Mouse (Mus musculus): ENCODE results near the gene Ihh. TPM values are rescaled to one million over a fixed set of nuclear protein-coding genes. Genes with fewer than 3 reads are reported as not detected.

The Ihh gene
- polyA plus RNA-seq, 1 experiment from 2014 or later: 1.6 TPM

DNA sequence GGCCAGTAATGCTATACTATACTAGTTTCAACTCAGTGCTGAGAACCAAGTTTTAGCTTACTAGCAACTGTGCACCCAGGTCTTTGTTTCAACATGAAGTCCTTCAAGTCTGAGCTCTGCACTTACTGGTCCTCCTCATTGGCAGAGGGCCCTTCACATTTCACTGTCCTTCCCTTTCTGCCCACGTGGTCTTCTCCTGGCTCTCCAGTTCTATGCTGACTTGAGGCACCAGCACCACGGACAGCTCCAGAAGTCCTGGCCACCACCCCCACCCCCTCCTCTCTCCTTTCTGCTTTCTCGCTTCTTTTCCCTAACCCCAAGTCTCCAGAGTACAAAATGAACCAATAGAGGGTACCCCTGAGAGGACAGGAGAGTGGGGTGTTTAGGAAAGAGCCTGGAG lies 11.7 kb downstream of the Ihh start:
- ATAC-seq (ENCODE audit: insufficient number of reproducible peaks, low FRiP score, low TSS enrichment, low read depth): no peak
- 2% methylated on average over 3 of the region's 3 CpGs for WGBS
- H3K9me3 ChIP-seq (replicated peaks): no peaks in the 10 kb centered on the region
- H3K4me2 ChIP-seq (replicated peaks): no peak overlapping the region
- H3K9ac ChIP-seq: no peak overlapping the region
- no peak overlapping the region for H3K27ac ChIP-seq (replicated peaks)
- H3K36me3 ChIP-seq: no peaks in the 10 kb centered on the region
- H3K27me3 ChIP-seq: peaks cover 58% of the 10 kb centered on the region
- H3K4me3 ChIP-seq (replicated peaks): no peak overlapping the region
- H3K4me1 ChIP-seq: no peaks in the 10 kb centered on the region

GRCm38 (mm10) chr1:74936221-74936830 lies 15.1 kb downstream of the Ihh start:
- WGBS: 45% methylated on average over 12 of the region's 12 CpGs
- no peak for ATAC-seq (ENCODE audit: insufficient number of reproducible peaks, low FRiP score, low TSS enrichment, low read depth)
- peaks cover 59% of the 10 kb centered on the region for H3K27me3 ChIP-seq

GRCm38 (mm10) chr1:74935402-74935801 lies 16.1 kb downstream of the Ihh start, which contains the start of gene Cfap65:
Cfap65 (minus strand) TSS chr1:74935599.
- Histone ChIP-seq H3K9me3 (replicated peaks) (no peaks in the 10 kb centered on the region), H3K27ac (replicated peaks) (no peak within 1 kb of the TSS), H3K36me3 (no peaks in the 10 kb centered on the region), H3K27me3 (peaks cover 51% of the 10 kb centered on the region), H3K9ac (no peak within 1 kb of the TSS), H3K4me3 (replicated peaks) (peak within 1 kb of the TSS; percentile 27), H3K4me1 (no peaks in the 10 kb centered on the region), H3K4me2 (replicated peaks) (peak within 1 kb of the TSS; percentile 36)
- ATAC-seq (ENCODE audit: insufficient number of reproducible peaks, low FRiP score, low TSS enrichment, low read depth): no peak
- WGBS: 1% methylated on average over 18 of the region's 18 CpGs

More at GRCm38 (mm10) chr1:74936221-74936830, 15.1 kb downstream of the Ihh start:
- H3K9me3 ChIP-seq (replicated peaks): no peaks in the 10 kb centered on the region
- no peak overlapping the region for H3K27ac ChIP-seq (replicated peaks)
- H3K36me3 ChIP-seq: no peaks in the 10 kb centered on the region
- H3K9ac ChIP-seq: no peak overlapping the region
- H3K4me3 ChIP-seq (replicated peaks): no peak overlapping the region
- no peaks in the 10 kb centered on the region for H3K4me1 ChIP-seq
- H3K4me2 ChIP-seq (replicated peaks): no peak overlapping the region

DNA sequence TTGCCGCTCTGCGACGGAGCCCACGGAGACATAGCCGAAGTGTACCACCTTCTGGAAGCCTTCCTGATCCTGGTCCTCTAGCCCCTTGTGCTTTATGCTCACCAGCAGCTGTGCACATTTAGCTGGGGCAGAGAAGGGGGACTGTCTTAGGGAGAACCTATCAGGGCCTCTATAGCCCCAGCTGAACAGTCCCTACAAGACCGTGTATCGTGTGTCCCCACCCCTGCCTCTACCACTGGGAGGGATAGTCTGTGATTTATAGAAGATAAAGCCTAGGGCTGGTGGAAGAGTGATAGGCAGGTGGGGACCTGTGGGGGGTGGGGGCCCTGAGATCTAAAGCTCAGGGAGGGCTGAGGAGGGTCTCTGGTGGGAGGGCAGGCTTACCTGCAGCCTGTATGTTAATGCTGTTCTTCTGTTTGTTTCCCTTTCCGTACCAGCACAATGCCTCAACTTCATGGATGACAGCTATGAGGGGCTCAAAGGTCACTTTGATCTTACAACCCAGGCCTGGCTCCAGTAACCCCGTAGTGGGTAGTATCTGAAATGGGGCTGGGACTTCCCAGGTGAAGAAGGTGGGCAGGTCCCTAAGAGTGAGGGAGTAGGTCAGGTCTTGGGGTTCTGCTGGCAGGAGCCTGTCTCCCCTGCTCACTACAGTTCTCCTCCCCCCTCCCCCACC lies 23.7 kb downstream of the Ihh start:
- Histone ChIP-seq H3K9me3 (replicated peaks) (no peaks in the 10 kb centered on the region), H3K4me2 (replicated peaks) (no peak overlapping the region), H3K4me1 (no peaks in the 10 kb centered on the region), H3K9ac (no peak overlapping the region), H3K36me3 (no peaks in the 10 kb centered on the region), H3K4me3 (replicated peaks) (no peak overlapping the region), H3K27me3 (peaks cover 41% of the 10 kb centered on the region), H3K27ac (replicated peaks) (no peak overlapping the region)
- WGBS: 78% methylated on average over 9 of the region's 9 CpGs
- ATAC-seq (ENCODE audit: insufficient number of reproducible peaks, low FRiP score, low TSS enrichment, low read depth): no peak

GRCm38 (mm10) chr1:74926721-74927120 lies 24.8 kb downstream of the Ihh start:
- Histone ChIP-seq H3K4me2 (replicated peaks) (no peak overlapping the region), H3K9me3 (replicated peaks) (no peaks in the 10 kb centered on the region)
- WGBS: 31% methylated on average over 6 of the region's 6 CpGs

GRCm38 (mm10) chr1:74924464-74924863 lies 27.0 kb downstream of the Ihh start:
- Histone ChIP-seq H3K9me3 (replicated peaks) (no peaks in the 10 kb centered on the region), H3K27ac (replicated peaks) (no peak overlapping the region), H3K4me2 (replicated peaks) (no peak overlapping the region), H3K9ac (no peak overlapping the region), H3K4me3 (replicated peaks) (no peak overlapping the region), H3K36me3 (no peaks in the 10 kb centered on the region), H3K27me3 (peaks cover 34% of the 10 kb centered on the region), H3K4me1 (no peaks in the 10 kb centered on the region)
- WGBS: 55% methylated on average over 4 of the region's 4 CpGs
- ATAC-seq (ENCODE audit: insufficient number of reproducible peaks, low FRiP score, low TSS enrichment, low read depth): no peak

More at GRCm38 (mm10) chr1:74926721-74927120, 24.8 kb downstream of the Ihh start:
- no peaks in the 10 kb centered on the region for H3K4me1 ChIP-seq
- H3K9ac ChIP-seq: no peak overlapping the region
- H3K36me3 ChIP-seq: no peaks in the 10 kb centered on the region
- peaks cover 38% of the 10 kb centered on the region for H3K27me3 ChIP-seq
- no peak overlapping the region for H3K4me3 ChIP-seq (replicated peaks)
- no peak overlapping the region for H3K27ac ChIP-seq (replicated peaks)
- ATAC-seq (ENCODE audit: insufficient number of reproducible peaks, low FRiP score, low TSS enrichment, low read depth): no peak

DNA sequence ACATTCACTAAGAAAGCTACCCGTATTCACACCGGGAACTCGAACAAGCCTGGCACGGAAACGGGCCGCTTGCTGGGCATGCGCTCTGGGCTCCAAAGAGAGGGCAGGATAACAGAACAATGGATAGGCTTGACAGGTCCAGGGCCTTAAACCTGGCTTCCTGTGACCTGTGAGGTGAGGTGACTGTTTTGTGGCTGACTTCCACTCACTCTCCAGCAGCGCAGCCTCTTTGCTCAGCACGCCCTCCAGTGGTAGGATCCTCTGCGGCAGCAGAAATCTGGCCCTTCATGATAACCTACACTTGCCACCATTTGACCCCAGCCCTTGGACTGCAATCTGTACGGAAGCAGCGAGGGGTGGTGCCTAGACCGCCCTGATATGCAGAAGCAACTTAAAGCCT lies 35.8 kb downstream of the Ihh start:
- H3K27ac ChIP-seq (replicated peaks): no peak overlapping the region
- H3K4me3 ChIP-seq (replicated peaks): no peak overlapping the region
- H3K27me3 ChIP-seq: no peaks in the 10 kb centered on the region; the same call in 1 of the 2 replicates
- 19% methylated on average over 13 of the region's 13 CpGs for whole genome bisulfite sequencing
- H3K4me1 ChIP-seq: no peaks in the 10 kb centered on the region
- no peak overlapping the region for H3K4me2 ChIP-seq (replicated peaks)
- no peak for ATAC-seq (ENCODE audit: insufficient number of reproducible peaks, low FRiP score, low TSS enrichment, low read depth)
- H3K9me3 ChIP-seq (replicated peaks): no peaks in the 10 kb centered on the region
- no peaks in the 10 kb centered on the region for H3K36me3 ChIP-seq
- no peak overlapping the region for H3K9ac ChIP-seq

GRCm38 (mm10) chr1:74902191-74902590 lies 49.3 kb downstream of the Ihh start:
- no peak for ATAC-seq (ENCODE audit: insufficient number of reproducible peaks, low FRiP score, low TSS enrichment, low read depth)
- H3K27me3 ChIP-seq: peaks cover 82% of the 10 kb centered on the region
- H3K4me3 ChIP-seq (replicated peaks): no peak overlapping the region
- WGBS: 21% methylated on average over 6 of the region's 6 CpGs
- H3K9me3 ChIP-seq (replicated peaks): no peaks in the 10 kb centered on the region
- no peak overlapping the region for H3K4me2 ChIP-seq (replicated peaks)
- peaks cover 15% of the 10 kb centered on the region for H3K4me1 ChIP-seq
- H3K9ac ChIP-seq: no peak overlapping the region
- no peak overlapping the region for H3K27ac ChIP-seq (replicated peaks)
- H3K36me3 ChIP-seq: no peaks in the 10 kb centered on the region

- no peak overlapping the region for H3K4me3 ChIP-seq (replicated peaks)
- H3K27ac ChIP-seq (replicated peaks): no peak overlapping the region
- no peak overlapping the region for H3K9ac ChIP-seq
- ATAC-seq (ENCODE audit: insufficient number of reproducible peaks, low FRiP score, low TSS enrichment, low read depth): no peak
- no peak overlapping the region for H3K4me2 ChIP-seq (replicated peaks)
- H3K36me3 ChIP-seq: no peaks in the 10 kb centered on the region
- peaks cover 15% of the 10 kb centered on the region for H3K4me1 ChIP-seq
- peaks cover 86% of the 10 kb centered on the region for H3K27me3 ChIP-seq
- 5% methylated on average over 3 of the region's 3 CpGs for WGBS
- H3K9me3 ChIP-seq (replicated peaks): no peaks in the 10 kb centered on the region
Measured at GRCm38 (mm10) chr1:74901686-74902085, 49.8 kb downstream of the Ihh start.

- Histone ChIP-seq H3K9ac (no peak overlapping the region), H3K9me3 (replicated peaks) (no peaks in the 10 kb centered on the region), H3K36me3 (no peaks in the 10 kb centered on the region), H3K4me3 (replicated peaks) (peak overlapping the region; percentile 39), H3K27ac (replicated peaks) (no peak overlapping the region), H3K4me2 (replicated peaks) (peak overlapping the region; percentile 71), H3K4me1 (peaks cover 15% of the 10 kb centered on the region), H3K27me3 (peaks cover 92% of the 10 kb centered on the region)
- ATAC-seq (ENCODE audit: insufficient number of reproducible peaks, low FRiP score, low TSS enrichment, low read depth): peak; percentile 52; the same call in 1 of the 2 replicates
- WGBS: under 1% methylated on average over 65 of the region's 66 CpGs
Measured at GRCm38 (mm10) chr1:74900341-74901285, 50.9 kb downstream of the Ihh start.

Measured in embryonic facial prominence, embryonic 15.5 days (tissue).